Mouse (Mus musculus) forebrain, embryonic 10.5 days (tissue): Measurements from ENCODE around the gene Pglyrp1. TPM values are rescaled to one million over a fixed set of nuclear protein-coding genes. Genes with fewer than 3 reads are reported as not detected.

Experiments
- DNase-seq: peaks from one replicate; pipeline ENCODE4 v3.0.0-alpha.2; 2017; ENCODE audit warnings: low spot score; ENCODE audit errors: extremely low spot score
- H3K27ac ChIP-seq: fragments of 300-500 bp; sonication (generic); 2 replicates; pipeline ENCODE4 v1.5.1; 2016; ENCODE audit warnings: mild to moderate bottlenecking
- H3K27me3 ChIP-seq: fragments of 300-500 bp; sonication (generic); 2 replicates; pipeline ENCODE4 v1.6.1; 2016; ENCODE audit warnings: mild to moderate bottlenecking; ENCODE audit not compliant: poor library complexity, severe bottlenecking
- H3K36me3 ChIP-seq: fragments of 300-500 bp; sonication (generic); replicated peaks from 2 replicates; pipeline ENCODE4 v1.6.1; 2016; ENCODE audit warnings: mild to moderate bottlenecking, moderate library complexity
- H3K4me1 ChIP-seq: fragments of 300-500 bp; sonication (generic); 2 replicates; pipeline ENCODE4 v1.6.1; 2016
- H3K4me3 ChIP-seq: fragments of 300-500 bp; sonication (generic); 2 replicates; pipeline ENCODE4 v1.5.1; 2016; ENCODE audit warnings: mild to moderate bottlenecking, moderate library complexity
- H3K9me3 ChIP-seq: fragments of 300-500 bp; sonication (generic); 2 replicates; pipeline ENCODE4 v1.6.1; 2016; ENCODE audit warnings: mild to moderate bottlenecking, moderate library complexity
- WGBS: fragments of 180-500 bp; shearing (Covaris S2); methylation state at CpG from one replicate; pipeline ENCODE4 v1.1.7; 2016; 5-methylcytosine and 5-hydroxymethylcytosine counted together
- polyA plus RNA-seq: library from polyadenylated mRNA; unstranded; fragments of >200 nt; fragmentation: Nextera tagmentation; extraction: Ambion mirVana; gene quantifications from 2 replicates; pipeline ENCODE4 v1.2.1, GENCODE M21; 2016

The Pglyrp1 gene
- polyA plus RNA-seq, 1 experiment from 2014 or later, result 1.0 TPM

- Histone ChIP-seq H3K27me3 (no peaks in the 10 kb centered on the region), H3K36me3 (no peaks in the 10 kb centered on the region), H3K4me1 (peaks cover 4% of the 10 kb centered on the region; the same call in 1 of the 2 replicates), H3K27ac (no peak overlapping the region), H3K4me3 (no peak overlapping the region), H3K9me3 (peaks cover 13% of the 10 kb centered on the region)
- DNase-seq, result no peak
- WGBS, result 89% methylated on average over 6 of the region's 6 CpGs
Measured at GRCm38 (mm10) chr7:18862801-18863200, 8.3 kb upstream of the Pglyrp1 start.

GRCm38 (mm10) chr7:18868491-18868890 lies 2.6 kb upstream of the Pglyrp1 start:
- Histone ChIP-seq H3K4me1 (peaks cover 11% of the 10 kb centered on the region), H3K27me3 (no peaks in the 10 kb centered on the region), H3K9me3 (peaks cover 18% of the 10 kb centered on the region), H3K27ac (no peak overlapping the region), H3K36me3 (no peaks in the 10 kb centered on the region), H3K4me3 (no peak overlapping the region)
- DNase-seq, result no peak
- 84% methylated on average over 2 of the region's 2 CpGs for WGBS

- H3K9me3 ChIP-seq, result peaks cover 8% of the 10 kb centered on the region
- H3K27ac ChIP-seq, result peak overlapping the region; percentile 67; the same call in 1 of the 2 replicates
- H3K27me3 ChIP-seq, result no peaks in the 10 kb centered on the region
- H3K4me3 ChIP-seq, result peak overlapping the region; percentile 56
- 32% methylated on average over 14 of the region's 14 CpGs for WGBS
- no peak for DNase-seq
- peaks cover 11% of the 10 kb centered on the region for H3K4me1 ChIP-seq
- no peaks in the 10 kb centered on the region for H3K36me3 ChIP-seq
Measured at GRCm38 (mm10) chr7:18872014-18872802, 1.1 kb downstream of the Pglyrp1 start.

GRCm38 (mm10) chr7:18872816-18873215 lies 1.7 kb downstream of the Pglyrp1 start:
- Histone ChIP-seq H3K9me3 (peaks cover 6% of the 10 kb centered on the region), H3K4me3 (peak overlapping the region; percentile 56), H3K27ac (peak overlapping the region; percentile 67), H3K36me3 (no peaks in the 10 kb centered on the region), H3K27me3 (no peaks in the 10 kb centered on the region), H3K4me1 (peaks cover 11% of the 10 kb centered on the region)
- no peak for DNase-seq
- WGBS, result 3% methylated on average over 7 of the region's 7 CpGs

- H3K4me1 ChIP-seq, result peaks cover 11% of the 10 kb centered on the region
Measured at GRCm38 (mm10) chr7:18873253-18873652, 2.1 kb downstream of the Pglyrp1 start.

GRCm38 (mm10) chr7:18875372-18875771 lies 4.2 kb downstream of the Pglyrp1 start:
- H3K9me3 ChIP-seq, result no peaks in the 10 kb centered on the region
- no peak for DNase-seq
- H3K27me3 ChIP-seq, result no peaks in the 10 kb centered on the region
- peaks cover 11% of the 10 kb centered on the region for H3K4me1 ChIP-seq
- no peak overlapping the region for H3K27ac ChIP-seq
- H3K36me3 ChIP-seq, result no peaks in the 10 kb centered on the region
- no peak overlapping the region for H3K4me3 ChIP-seq
- WGBS, result 87% methylated on average over 5 of the region's 5 CpGs

More at GRCm38 (mm10) chr7:18873253-18873652, 2.1 kb downstream of the Pglyrp1 start:
- Histone ChIP-seq H3K27me3 (no peaks in the 10 kb centered on the region), H3K27ac (peak overlapping the region; percentile 67; the same call in 1 of the 2 replicates), H3K4me3 (peak overlapping the region; percentile 56), H3K9me3 (0 out of 2 replicates have a peak, but pooled peaks cover 3% of the 10 kb centered on the region), H3K36me3 (no peaks in the 10 kb centered on the region)
- peak; percentile 84 for DNase-seq
- under 1% methylated on average over 10 of the region's 10 CpGs for WGBS

GRCm38 (mm10) chr7:18878691-18879090 lies 7.6 kb downstream of the Pglyrp1 start:
- no peak for DNase-seq
- Histone ChIP-seq H3K9me3 (no peaks in the 10 kb centered on the region), H3K4me3 (no peak overlapping the region), H3K4me1 (0 out of 2 replicates have a peak, but pooled peaks cover 4% of the 10 kb centered on the region), H3K27ac (no peak overlapping the region), H3K36me3 (no peaks in the 10 kb centered on the region), H3K27me3 (no peaks in the 10 kb centered on the region)
- 84% methylated on average over 7 of the region's 7 CpGs for WGBS

- Histone ChIP-seq H3K36me3 (0 out of 2 replicates have a peak, but pooled peaks cover 2% of the 10 kb centered on the region), H3K27me3 (no peaks in the 10 kb centered on the region), H3K4me3 (no peak overlapping the region), H3K9me3 (no peaks in the 10 kb centered on the region), H3K4me1 (0 out of 2 replicates have a peak, but pooled peaks cover 4% of the 10 kb centered on the region), H3K27ac (no peak overlapping the region)
- DNase-seq, result no peak
- 67% methylated on average over 9 of the region's 9 CpGs for WGBS
Measured at GRCm38 (mm10) chr7:18883991-18884744, 13.0 kb downstream of the Pglyrp1 start.

GRCm38 (mm10) chr7:18884745-18885422 lies 13.8 kb downstream of the Pglyrp1 start:
- 66% methylated on average over 13 of the region's 13 CpGs for WGBS

GRCm38 (mm10) chr7:18886963-18887362 lies 15.8 kb downstream of the Pglyrp1 start:
- no peak overlapping the region for H3K4me3 ChIP-seq
- peaks cover 4% of the 10 kb centered on the region; the same call in 1 of the 2 replicates for H3K4me1 ChIP-seq
- WGBS, result 91% methylated on average over 1 of the region's 1 CpGs
- no peak overlapping the region for H3K27ac ChIP-seq
- no peak for DNase-seq
- H3K36me3 ChIP-seq, result peaks cover 4% of the 10 kb centered on the region; the same call in 1 of the 2 replicates
- H3K9me3 ChIP-seq, result no peaks in the 10 kb centered on the region
- H3K27me3 ChIP-seq, result no peaks in the 10 kb centered on the region

More at GRCm38 (mm10) chr7:18884745-18885422, 13.8 kb downstream of the Pglyrp1 start:
- Histone ChIP-seq H3K4me3 (no peak overlapping the region), H3K4me1 (0 out of 2 replicates have a peak, but pooled peaks cover 4% of the 10 kb centered on the region), H3K27me3 (no peaks in the 10 kb centered on the region), H3K36me3 (peaks cover 2% of the 10 kb centered on the region; the same call in 1 of the 2 replicates), H3K9me3 (no peaks in the 10 kb centered on the region), H3K27ac (no peak overlapping the region)
- DNase-seq, result no peak

GRCm38 (mm10) chr7:18890848-18891247 lies 19.7 kb downstream of the Pglyrp1 start:
- Histone ChIP-seq H3K9me3 (no peaks in the 10 kb centered on the region), H3K4me3 (no peak overlapping the region), H3K27me3 (peaks cover 34% of the 10 kb centered on the region), H3K36me3 (peaks cover 4% of the 10 kb centered on the region; the same call in 1 of the 2 replicates), H3K27ac (no peak overlapping the region), H3K4me1 (peaks cover 25% of the 10 kb centered on the region)
- no peak for DNase-seq
- WGBS, result 93% methylated on average over 8 of the region's 8 CpGs

GRCm38 (mm10) chr7:18891872-18892599 lies 20.9 kb downstream of the Pglyrp1 start:
- Histone ChIP-seq H3K9me3 (no peaks in the 10 kb centered on the region), H3K36me3 (peaks cover 4% of the 10 kb centered on the region; the same call in 1 of the 2 replicates), H3K4me3 (peak overlapping the region; percentile 54), H3K4me1 (peaks cover 28% of the 10 kb centered on the region), H3K27ac (peak overlapping the region; percentile 72), H3K27me3 (peaks cover 34% of the 10 kb centered on the region)
- WGBS, result 22% methylated on average over 33 of the region's 33 CpGs
- DNase-seq, result peak; percentile 87
